Mouse (Mus musculus) thymus, adult 18-20 months (tissue): ENCODE measurements around the gene Pon1.

Experiments used
- DNase-seq, 2 experiments: peaks; one replicate each; pipeline ENCODE4 v3.0.0; 2022; ENCODE audit warnings: mixed read lengths in 2 of 2

Pon1 gene

DNA sequence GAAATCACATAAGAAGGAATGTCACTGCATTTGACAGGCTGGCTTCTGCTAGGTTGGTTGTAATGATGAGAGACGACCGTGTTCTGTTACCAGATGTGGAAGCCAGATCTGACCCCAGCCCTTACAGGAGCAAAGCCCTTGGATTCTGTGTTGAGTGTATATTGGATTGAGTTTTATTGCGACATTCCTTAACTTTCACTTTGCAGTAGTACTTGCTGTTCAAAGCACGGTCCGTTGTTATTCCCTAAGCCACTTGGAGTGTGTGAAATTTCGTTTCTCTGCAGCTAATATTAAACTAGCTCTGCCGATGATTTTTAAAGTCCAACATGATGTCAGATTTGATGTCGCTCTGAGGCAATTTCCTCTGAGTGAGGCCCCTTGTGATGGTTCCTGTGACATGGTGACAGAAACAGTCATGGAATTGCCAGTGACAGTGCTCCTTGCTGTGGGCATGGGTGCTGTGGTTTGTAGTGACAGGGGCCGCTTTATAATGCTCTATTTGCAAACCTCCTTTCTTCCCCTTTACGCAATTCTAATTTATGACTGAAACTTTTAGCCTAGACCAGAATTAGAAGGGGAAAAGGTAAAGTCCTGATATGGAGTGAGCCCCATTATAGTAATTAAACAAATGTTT lies 19.4 kb downstream of the Pon1 start:
- DNase-seq, result no peak

GRCm38 (mm10) chr6:5172571-5172970 lies 21.2 kb downstream of the Pon1 start:
- no peak for DNase-seq

DNA sequence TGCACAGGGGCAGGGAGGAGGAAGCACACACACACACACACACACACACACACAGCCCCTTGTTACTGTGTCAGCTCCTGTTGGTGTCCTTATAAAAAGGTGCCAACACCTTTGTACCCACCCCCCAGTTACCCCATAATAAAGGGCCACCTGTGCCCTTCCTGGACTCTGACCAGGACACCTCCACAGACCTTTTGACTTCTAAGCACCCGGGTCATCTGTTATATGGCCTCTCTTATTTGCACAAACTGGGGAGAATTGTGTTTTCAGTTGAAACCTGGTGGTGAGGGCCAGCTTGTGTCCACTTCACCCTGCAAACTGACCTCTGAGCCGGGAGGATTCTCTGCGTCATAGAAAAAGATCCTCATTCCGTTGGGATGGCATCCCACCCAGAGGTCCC lies 22.3 kb downstream of the Pon1 start:
- no peak for DNase-seq

GRCm38 (mm10) chr6:5168158-5168557 lies 25.6 kb downstream of the Pon1 start:
- DNase-seq, result no peak

DNA sequence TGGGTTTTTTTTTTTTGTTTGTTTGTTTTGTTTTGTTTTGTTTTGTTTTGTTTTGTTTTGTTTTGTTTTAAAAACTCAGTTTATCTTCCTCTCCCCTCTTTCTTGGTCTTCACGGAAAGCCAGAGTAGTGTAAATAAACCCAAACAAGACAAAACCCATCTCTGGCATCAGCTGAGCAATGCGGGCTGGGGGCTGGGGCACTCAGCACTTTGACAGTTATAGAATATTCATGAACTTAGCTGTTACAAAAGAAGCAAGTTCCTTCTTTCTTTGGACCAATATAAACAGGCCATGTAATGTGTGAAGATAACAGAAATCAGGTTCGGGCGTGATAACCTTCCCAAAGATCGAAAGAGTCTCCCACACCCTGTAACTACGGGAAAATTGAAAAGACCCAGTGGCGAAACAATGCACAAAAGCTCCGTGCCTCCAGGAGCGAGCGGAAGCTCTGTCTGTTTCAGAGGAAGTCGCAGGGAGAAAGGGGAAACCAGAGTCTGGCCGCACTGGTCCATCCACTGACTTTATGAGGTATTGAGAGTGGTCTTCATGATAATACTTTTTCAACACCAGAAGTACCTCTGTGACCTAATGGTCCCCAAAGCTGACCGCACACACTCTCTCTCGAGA lies 26.6 kb downstream of the Pon1 start:
- no peak for DNase-seq

GRCm38 (mm10) chr6:5164855-5165254 lies 28.9 kb downstream of the Pon1 start:
- DNase-seq, result no peak

GRCm38 (mm10) chr6:5163507-5164144 lies 30.1 kb downstream of the Pon1 start:
- no peak for DNase-seq

- DNase-seq, result no peak
Measured at GRCm38 (mm10) chr6:5162052-5162451, 31.7 kb downstream of the Pon1 start.

- no peak for DNase-seq
Measured at GRCm38 (mm10) chr6:5159385-5159791, 34.4 kb downstream of the Pon1 start.

GRCm38 (mm10) chr6:5156541-5157425 lies 37.0 kb downstream of the Pon1 start:
- no peak for DNase-seq

DNA sequence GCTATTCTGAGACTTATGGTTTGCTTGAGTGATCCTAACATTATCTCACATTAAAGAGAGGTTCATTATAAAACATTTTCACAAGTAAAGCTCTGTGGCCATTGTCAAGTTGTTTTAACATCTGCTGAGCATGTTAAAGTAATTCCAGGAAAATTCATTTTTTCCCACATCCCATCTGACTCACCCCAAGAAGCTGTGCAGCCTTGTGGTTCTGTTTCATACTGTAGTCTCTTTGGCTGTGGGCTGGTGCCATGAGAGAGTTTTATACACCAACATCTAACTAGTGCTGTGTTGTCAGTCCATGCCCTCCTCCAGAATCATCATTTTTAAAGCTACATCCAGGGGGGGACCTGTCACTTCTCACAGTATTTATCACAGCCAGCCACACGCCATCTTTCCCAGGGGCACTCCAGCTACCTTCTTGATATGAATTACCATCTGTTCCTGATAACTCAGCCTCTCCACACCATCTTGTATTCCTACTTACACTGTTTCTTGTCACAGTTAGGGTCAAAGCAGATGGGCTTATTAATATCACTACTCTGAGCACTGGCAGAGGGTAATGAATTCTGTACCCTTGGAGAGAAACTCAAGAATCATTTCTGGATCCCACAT lies 38.3 kb downstream of the Pon1 start:
- no peak for DNase-seq

DNA sequence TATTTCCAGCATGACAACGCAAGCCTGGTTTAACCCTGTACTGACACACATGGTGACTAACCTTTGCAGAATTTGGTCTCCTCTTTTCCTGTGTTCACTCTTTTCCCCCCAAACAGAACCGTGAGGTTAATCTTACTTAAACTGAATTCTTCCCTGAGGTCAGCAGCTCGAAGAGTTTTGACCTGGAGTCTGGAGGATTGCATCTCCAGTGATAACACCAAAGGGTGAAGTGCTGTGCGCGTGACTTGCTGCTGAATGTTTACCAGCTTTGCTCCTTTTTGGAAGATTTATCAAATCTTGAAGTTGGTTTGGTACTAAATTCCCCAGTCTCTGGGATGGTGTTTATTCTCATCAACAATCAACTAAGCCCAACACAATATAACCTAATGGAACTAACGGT lies 39.0 kb downstream of the Pon1 start:
- no peak for DNase-seq

DNA sequence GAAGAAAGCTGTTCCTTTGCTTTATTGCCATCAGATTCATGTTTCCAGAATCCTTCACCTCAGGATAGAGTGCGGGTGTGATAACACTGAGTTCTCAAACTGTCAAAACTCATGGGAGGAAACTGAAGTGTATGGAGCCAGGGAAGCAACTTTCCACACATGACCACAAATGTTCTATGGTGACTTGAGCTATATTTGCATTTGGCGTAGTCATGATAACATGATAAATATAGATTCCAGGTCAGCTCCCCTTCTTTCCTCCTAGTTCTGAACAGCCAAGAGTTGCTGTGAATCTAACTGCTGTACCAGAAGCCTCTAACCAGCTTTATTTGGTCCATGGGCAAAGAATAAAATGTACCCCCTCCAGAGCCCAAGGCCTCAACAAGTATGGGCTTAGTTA lies 41.6 kb downstream of the Pon1 start:
- no peak for DNase-seq

DNA sequence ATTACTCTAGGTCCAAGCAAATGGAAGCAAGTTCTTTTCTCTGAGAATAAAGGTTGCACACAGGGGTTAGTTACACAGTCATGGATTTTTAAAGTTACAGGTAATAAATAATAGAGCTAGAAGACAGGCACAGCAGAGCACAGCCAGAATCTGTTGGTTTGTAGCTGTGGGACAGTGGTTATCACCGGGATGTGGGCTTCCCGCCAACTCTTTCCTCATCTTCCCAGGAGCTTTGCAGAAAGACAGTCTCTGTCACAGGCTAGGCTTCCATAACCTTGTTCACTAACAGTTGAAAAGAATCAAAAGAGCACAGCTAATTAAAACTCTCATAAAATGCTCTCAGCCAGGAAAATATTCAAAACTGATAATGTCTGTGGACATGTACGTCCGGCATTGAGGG lies 42.6 kb downstream of the Pon1 start:
- DNase-seq, result no peak

GRCm38 (mm10) chr6:5149941-5150340 lies 43.8 kb downstream of the Pon1 start:
- no peak for DNase-seq

GRCm38 (mm10) chr6:5147488-5148142 lies 46.1 kb downstream of the Pon1 start:
- DNase-seq, result no peak

DNA sequence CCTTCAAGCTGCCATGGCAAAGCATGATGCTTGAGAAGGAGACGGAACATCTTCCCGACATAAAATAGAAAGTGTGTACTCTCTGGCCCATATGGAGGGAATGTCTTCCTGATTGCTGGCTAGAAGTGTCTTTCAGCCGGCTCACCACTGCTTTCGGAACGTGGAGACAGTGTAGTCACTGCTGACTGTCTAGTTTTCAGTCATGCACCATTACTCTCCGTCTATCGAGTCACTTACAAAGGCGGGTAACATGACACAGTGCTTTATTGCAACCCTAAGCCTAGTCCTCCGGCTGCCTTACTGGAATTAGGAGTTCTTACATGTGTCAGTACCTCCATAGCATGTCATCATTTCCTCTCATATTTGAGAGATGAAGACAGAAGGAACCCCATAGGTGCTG lies 54.1 kb downstream of the Pon1 start:
- no peak for DNase-seq

- no peak for DNase-seq
Measured at GRCm38 (mm10) chr6:5138875-5139631, 54.7 kb downstream of the Pon1 start.

DNA sequence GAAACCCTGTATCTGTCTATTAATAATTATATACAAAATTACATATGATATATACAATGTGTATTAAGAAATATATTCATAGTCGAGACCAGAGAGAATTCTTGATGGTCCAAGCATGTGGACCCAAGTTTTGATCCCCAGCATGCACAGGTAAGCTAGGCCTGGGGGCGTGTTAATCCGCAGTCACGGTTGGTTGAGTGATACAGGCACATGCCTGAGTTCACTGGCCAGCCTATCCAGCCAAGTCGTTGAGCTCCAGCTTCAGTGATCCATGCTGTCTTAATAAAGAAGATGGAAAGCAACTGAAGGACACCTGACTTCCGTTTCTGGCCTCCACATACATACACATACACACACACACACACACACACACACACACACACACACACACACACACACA lies 57.7 kb downstream of the Pon1 start:
- no peak for DNase-seq

DNA sequence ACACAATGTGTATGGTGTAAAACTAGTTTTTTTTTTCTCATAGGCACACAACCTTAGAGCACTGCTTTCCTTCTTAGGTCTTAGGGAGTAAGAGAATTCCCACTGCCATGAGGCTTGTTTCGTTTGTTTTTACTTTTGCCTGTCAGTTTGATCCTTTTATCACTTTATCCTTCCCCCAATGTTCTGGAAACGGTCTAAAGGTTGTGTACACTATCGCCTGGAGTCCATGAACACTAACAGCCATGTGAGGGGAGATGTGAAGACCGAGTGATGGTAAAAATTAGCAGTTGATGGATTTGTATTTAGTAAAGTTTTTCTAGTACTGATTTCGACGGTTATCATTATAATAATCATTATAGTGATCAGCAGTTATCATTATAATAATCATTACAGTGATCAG lies 58.8 kb downstream of the Pon1 start:
- DNase-seq, result no peak

DNA sequence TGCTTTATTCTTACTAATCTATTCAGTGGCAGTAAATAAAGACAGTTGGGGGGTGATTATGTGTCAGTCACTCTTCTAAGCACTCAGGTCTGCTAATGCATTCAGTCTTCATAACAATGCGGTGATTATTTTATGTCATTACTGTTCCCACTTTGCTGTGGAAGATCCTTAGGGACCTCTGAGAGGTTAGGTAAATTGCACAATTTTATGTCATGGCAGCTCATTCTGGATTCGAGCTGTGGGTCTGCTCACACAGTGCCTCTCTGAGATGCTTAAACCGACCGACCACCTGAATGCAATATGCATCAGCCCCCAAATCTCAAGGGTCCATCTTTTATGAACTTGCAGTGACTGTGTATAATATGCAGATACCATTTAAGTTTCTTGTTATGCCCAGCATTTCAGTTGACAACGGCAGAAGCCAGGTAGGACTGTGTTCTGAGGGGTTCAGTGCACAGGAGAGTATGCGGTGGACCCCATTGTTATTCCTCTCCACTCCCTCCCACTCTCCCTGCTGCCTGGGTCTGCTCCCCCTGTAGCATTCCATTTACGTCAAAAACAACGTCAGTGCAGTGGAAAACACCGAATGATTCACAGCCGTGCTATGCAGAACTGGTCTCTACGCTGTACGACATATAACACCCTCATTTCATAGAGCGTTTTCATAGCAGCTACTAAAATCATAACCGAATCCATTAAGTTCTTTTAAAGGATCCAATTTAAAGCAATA lies 64.2 kb downstream of the Pon1 start:
- no peak for DNase-seq
